Mouse (Mus musculus) heart, adult 11 months (tissue): ENCODE results near the gene Efcab11.
A peak's percentile ranks its signal among the peaks of the same experiment; 100 is the strongest.

Experiments
- DNase-seq: peaks from one replicate; pipeline ENCODE4 v3.0.0; 2022

Gene Efcab11

DNA sequence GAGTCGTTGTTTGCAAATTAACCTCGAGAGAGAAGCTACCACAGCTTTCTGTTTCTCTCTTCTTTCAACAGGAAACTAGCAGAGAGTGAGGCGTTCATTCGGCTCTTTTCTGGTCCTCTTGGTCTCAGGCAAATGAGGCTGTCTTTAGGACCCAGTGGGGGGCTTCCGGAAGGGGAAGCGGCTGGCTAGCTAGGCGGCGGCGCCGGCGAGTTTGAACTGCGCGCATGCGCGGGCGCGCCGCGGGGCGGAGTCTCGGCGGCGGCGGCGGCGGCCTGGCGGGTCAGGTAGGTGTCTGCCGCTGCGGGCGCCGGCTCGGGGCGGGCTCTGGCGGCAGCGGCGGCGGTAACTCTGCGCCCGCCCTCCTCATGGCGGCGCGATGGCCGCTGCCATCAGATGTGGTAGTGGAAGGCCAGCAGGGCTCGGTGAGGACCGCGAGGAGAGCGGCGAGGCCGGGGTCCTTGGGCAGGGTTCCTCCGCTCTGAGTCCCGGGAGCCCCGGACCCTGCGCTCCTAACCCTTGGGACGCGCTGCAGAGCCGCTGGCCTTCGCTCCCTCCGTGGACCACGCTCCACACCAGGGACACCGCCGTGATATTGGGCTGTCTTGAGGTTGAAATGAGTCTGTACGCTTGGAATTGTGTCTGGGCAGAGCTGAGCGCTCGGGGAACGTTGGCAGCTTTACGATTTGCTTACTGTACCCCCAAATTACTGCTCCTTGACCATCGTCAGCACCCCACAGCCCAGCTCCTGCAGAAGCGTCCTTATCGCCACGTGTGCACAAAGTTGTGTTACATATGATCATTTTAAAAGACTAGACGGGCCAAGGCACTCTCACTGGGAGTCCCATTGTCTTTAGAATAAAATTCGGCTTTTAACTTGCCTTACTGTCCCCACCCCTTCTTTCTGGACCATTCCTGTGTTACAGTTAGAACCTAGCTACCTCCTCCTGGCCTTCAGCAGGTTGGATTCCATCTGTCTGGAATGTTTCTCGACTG, at the start of gene Efcab11, which contains the start of gene Tdp1:
Efcab11 (minus strand) TSS at position 171 of the 993 bp plus-strand sequence.
Tdp1 (plus strand) TSS at position 249 of the 993 bp plus-strand sequence.
- peak; percentile 99 for DNase-seq

DNA sequence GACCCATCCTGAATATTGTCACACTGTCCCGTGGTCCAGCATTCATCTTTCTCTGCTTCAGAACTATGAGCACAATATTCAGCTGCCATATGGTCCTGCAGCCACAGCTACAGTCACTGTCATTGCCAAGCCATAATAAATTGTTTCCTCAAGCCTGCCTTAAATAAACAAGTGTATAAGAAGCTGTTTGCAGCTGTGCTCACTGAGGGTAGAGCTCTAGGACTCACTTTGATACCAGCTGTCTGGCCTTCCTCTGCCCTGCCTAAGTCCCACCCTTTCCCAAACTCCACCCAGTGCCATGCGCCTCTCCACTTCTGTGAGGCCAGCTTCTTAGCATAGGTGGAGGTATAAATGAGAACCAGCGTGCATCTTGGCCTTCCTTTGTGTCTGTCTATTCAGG, 49.4 kb upstream of the Efcab11 start:
- no peak for DNase-seq

DNA sequence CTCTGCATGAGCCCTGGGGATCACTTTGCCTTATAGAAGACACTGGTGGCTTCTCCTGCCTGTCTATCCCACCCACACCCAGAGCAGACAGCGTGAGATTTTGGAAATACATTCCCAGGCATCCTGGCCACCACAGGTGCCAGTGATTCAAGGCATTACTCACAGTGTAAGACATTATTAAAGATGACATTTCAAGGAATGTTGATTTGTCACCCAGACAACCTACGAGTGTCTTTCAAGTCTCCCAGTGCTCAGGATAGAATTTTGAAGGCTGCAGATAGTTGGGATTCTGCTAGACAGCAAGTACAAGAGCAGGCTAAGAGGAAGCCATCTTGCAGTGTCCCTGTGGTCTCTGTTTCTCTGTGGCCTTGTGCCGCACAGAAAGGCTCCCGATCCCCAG, 48.0 kb upstream of the Efcab11 start:
- DNase-seq, result no peak

DNA sequence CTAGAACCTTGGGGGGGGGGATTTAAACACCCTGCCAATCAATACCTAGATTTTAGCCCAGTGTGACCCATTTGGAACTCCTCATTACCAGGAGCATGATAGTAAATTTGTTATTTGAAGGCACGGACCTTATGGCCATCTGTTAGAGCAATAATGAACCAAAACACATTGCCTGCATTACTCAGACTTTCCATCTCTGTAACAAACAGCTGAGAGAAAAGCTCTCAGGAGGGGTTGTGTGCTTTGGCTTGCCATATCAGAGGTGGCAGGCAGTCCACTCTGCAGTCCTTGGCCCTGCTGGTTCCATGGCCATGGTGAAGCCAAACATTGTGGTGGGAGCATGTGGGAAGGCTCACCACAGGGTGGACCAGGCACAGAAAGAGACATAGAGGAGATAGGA, 44.9 kb upstream of the Efcab11 start:
- DNase-seq, result no peak

DNA sequence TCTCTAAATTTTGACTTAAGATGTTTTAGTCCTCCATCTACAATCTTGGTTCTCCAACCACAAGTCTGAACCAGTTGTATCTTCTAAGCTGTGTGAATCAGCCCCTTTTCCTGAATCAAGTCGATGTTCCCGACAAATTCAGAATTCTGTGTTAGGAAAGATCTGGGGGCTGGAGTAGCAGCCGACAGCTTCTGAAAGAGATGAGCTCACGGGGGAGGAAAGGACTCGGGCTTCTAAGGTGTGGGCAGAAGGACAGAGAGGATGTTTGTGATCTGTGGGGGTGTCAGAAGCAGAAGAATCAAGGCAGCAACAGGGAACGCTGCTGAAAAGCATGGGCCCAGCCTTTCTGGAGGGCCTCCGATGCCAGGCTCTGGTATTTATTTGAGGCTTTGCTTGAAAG, 44.1 kb upstream of the Efcab11 start:
- no peak for DNase-seq

DNA sequence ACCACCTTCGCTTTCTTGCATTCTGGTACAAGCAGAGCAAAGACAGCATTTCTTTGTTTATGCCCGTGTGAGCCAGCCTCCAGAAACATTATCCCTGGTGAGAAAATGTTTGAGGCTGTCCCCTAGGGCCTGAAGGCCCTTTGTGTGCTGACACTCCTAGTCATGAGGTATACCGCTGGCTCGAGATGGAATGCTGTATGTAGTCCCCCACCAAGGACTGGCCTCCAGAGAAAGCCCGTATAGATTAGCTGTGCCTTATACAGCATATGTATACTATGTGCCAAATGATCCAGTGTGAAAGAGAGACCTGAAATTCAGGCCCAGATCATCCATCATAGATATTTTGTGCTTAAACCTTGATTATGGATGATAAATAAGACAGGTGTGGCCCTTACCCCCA, 39.5 kb upstream of the Efcab11 start:
- no peak for DNase-seq

DNA sequence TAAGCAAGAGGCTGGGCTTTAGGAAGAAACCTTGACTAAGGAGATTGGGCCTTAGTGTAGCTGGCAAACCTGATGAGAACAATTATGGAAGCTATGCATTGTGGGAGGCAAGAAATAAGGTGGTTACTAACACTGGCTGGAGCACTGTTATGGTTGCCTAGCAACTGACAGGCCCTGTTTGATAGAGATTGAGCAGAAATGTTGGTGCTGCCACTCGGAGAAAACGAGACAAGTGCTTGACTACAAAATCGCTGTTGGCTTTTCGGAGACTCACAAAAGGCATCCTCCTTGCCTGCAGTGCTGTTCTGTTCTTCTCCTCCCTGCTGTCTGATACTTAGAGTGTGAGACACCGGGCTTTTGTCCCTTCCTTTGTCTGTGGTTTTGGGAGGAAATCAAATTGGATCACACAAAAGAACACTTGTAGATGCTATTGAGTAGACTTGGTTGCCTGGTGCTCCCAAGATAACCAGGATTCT, 38.9 kb upstream of the Efcab11 start:
- no peak for DNase-seq

DNA sequence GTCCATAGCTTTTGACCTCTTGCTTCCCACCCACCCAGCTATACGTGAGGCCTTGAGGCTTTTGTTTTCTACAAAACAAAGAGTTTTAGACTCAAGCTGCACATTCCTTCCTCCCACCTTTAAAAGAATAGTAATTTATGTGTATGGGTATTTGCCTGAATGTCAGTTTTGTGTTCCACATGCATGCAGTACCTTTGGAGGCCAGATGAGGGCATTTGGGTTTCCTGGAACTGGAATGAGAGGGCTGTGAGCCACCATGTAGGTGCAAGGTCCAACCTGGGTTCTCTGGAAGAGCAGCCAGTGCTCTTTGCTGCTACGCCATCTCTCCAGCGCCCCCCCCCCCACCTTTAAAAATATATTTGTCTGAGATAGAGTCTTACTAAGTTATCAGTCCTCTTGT, 36.8 kb upstream of the Efcab11 start:
- no peak for DNase-seq

DNA sequence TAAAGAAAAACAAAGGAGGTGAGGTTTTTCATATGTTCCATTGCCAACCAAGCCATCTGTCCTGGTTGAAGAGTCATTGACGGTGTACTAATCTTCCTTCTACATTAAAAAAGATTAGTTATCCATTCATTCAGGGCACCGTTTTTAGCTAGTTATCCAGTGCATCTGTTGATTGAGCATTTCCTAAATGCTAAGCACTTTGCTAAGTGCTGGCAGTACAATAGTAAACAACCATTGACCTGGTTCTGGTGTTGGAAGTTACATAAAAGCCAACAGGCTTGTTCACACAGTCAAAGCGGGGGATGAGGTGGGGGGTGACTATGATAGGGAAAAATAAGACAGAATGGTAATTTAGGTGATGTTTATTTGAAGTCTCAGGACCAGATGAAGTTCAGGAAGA, 35.4 kb upstream of the Efcab11 start:
- DNase-seq, result no peak

DNA sequence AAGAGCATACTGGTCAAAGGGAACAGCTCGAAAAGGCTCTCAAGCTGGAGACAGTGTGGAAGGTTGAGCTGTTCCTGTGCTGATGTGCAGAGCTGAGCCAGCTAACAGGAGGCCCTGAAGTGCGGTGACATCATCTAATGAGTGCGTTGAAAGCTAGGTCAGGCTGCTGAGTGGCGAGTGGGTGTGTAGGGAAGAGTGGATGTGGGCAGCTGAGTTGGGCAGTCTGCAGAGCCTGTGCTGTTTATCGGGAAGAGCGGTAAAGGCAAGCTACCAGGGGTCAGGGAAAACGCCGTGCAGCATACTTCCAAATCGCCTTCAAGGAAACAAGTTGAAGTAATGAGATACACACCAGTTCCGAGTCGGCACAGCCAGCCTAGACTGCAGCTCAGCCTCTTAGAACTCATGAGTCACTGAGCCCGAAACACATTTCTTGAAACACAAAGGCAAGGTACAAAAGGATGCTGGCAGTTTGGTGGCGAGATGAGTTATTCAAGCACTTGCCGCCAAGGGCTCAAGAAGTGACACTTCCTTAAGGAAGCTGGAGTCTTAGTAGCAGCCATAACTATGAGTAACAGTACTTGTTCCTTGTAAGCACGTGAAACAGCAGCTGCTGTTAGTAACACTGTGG, 33.7 kb upstream of the Efcab11 start:
- DNase-seq, result no peak

DNA sequence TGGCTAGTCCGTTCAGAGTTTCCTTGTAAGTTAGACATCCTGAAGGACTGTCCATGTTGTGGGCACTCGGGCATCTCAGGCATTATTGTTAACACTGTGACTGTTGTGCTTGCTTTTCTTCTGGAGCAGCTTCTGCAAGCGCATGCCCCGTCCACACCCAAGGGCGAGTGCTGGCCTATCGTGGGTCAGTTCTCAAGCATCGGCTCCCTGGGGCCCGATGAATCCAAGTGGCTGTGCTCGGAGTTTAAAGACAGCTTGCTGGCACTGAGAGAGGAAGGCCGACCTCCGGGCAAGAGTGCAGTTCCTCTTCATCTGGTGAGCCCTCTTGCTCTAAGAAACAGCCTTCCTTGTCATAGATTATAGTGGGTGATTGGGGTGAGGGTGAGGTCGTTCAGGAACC, 27.2 kb upstream of the Efcab11 start:
- DNase-seq, result no peak

DNA sequence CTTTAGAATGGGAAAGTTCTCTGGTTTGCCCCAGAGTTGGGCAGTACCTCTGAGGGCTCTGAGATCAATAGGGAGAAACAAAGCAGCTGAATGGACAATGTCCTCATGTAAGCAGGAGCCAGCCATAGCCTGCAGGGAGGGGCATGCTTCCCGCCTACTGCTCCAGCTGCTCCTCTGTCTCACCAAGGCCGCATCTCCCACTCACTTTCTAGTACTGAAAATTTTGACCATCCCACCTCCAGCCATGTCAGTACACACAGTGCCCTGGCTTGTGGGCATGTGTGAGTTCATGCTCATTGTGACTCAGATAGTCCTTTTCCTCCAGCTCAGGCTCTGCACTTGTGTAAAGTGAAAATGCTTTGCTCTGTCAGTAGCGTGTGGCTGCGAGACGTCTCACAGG, 20.3 kb upstream of the Efcab11 start:
- no peak for DNase-seq

DNA sequence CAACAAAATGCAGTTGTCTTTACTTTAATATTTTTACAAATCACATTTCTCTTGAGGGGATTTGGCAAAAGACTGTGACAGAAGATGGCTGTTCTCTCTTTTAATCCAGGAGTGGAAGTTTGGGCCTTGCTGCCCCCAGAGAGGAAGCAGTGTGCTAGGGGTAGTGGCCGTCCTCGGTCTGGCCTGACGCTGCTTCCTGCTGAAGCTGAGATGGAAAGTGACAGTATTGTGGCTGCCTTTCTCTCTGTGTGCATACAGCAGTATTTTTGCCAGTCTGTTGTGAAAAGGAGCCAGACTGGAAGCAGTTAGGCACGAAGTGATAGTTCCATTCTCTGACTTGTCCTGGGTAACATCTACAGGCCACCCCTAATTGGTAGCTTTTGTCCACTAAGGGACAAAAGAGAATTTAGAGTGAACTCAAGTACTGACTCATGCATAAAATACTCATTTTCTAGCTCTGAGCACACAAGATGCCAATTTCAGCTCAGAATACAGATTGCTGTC, 18.7 kb upstream of the Efcab11 start:
- no peak for DNase-seq

DNA sequence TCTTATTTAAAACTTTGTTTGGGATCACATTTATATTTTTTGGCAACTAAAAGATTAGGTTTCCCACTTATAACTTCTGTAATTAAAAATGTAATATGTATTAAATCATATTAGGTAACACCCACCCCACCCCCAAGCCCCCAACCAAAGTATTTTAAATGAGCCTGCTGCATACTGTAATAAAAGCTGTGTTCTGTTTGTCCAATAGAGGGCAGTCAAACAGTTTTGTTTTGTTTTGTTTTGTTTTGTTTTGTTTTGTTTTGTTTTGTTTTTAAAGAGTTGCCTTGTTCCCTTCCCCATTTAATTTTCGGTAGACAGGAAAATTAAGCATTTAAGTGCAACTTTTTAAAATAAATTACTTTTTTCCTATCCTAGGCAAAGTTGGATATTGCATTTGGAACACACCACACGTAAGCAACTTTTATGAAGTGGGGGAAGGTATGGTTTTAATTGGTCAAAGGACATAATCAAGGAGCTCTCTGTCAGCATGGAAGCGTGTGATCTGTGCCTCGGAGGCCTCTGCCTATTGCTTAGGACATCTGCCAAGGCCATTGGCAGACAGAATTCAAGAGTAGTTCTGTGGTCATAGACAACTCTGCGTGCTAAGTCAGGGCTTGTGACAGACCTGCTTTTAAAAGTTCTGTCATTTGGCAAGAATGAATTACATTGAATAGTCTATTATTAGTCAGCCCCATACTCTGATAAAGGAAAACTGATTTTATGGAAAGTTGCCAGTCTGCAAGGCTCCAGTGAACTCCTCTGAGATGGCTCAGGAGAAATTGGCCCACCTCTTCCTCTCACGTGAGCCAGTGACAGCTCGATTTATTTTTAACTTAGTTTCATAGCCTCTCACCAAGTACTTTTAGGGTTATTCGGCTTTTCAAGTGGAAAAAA, 18.0 kb upstream of the Efcab11 start:
- peak; percentile 94 for DNase-seq

DNA sequence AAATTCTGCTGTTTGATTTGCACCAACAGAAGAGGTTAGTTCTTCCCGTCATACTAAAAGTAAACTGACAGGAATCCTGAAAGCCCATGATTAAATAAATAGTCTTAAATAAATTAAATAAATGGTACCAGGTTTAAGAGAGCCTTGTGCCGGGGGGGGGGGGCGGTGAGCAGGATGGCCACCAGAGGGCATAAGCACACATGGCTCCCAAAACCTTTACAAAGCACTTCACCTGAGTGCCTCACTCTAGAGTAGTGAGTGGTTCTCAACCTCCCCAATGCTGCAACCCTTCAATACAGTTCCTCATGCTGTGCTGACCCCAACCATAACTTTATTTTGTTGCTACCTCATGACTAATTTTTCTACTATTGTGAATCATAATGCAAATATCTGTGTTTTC, 15.8 kb upstream of the Efcab11 start:
- peak; percentile 18 for DNase-seq

DNA sequence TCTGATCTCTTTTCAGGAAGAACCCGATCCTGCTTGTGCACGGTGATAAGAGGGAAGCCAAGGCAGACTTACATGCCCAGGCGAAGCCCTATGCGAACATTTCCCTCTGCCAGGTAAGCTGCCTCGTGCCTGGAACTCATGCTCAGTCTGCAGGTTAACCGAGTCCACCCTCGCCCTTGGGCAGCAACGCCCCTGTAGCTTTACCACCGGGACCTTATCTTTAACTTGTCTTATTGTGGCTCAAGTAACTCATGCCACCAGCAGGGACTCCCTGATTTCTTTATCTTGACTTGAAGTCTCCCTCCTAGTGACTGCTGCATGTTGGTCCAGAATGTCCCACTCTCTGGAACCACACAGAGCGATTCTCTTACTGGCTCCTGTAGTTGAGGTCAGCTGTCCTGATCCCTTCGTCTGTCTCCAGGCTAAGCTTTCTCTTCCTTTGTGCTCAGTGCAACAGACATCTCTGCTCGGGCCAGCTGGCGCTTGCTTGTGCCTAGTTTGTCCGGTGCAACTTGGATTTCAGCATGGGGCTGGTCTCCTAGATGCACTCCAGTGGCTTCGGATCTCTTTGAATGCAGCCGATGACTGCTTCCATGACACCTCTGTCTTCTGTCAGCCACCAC, 14.1 kb upstream of the Efcab11 start:
- DNase-seq, result peak; percentile 70

DNA sequence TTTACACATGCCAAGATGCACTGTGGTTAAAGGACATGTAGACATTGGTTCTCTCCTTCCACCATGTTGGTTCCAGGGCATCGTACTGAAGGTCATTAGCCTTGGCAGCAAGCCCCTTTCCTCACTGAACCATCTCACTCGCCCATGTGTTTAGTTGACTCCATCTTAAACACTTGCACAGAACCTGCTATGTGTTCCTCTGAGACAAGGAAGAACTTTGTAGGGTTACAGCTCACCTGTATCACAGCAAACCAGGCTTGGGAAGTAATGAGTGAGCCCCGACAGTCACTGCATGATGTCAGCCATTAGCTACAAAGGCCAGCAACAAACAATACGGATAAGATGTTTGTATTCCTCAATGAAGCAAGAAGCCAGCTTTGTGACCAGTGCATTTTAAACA, 13.6 kb upstream of the Efcab11 start:
- DNase-seq, result peak; percentile 61

DNA sequence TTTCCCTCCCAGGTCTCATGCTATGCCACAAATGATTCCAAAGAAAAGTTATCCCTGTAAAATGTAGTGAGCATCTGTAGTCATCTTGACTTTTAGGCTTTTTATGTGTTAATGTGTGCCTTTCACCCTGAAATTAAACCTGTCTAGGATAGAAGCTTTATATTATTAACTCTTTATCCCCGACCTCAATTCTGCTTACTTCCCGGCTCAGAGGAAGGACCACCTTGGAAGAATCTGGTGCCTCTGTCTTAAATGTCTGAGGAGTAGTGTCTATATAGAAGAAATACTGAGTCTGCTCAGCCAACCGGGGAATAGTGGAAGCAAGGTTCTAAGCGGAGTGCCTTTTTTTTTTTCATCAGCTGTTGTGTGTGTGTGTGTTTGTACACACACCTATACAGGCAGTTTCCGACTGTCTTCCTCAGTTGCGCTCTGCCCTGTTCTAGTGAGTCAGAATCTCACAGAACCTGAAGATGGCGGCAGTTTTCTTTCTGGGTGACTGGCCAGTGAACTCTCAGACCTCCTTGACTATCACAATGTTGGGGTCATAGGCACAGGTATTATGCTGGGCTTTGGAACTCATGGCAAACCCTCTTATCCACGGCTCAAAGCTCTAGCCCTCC, 1.2 kb upstream of the Efcab11 start:
- peak; percentile 58 for DNase-seq

DNA sequence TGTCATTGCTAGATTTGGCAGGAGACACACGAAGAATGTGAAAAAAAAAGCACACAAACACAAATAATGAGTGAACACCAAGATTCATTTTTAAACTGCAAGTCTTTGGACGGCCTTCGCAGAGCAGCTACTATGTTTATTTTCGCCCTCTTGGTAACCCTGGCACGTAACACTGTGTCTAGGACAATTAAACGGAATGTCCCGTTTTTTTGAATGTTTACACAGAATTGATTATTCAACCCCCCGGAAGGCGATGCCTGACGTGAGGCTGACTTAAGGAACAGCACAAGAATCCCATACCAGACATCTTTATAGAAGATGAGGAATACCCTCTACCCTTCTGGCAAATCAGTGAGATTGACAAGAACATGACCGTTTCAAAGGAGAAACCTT, 530 bp downstream of the Efcab11 start:
- DNase-seq, result peak; percentile 89

DNA sequence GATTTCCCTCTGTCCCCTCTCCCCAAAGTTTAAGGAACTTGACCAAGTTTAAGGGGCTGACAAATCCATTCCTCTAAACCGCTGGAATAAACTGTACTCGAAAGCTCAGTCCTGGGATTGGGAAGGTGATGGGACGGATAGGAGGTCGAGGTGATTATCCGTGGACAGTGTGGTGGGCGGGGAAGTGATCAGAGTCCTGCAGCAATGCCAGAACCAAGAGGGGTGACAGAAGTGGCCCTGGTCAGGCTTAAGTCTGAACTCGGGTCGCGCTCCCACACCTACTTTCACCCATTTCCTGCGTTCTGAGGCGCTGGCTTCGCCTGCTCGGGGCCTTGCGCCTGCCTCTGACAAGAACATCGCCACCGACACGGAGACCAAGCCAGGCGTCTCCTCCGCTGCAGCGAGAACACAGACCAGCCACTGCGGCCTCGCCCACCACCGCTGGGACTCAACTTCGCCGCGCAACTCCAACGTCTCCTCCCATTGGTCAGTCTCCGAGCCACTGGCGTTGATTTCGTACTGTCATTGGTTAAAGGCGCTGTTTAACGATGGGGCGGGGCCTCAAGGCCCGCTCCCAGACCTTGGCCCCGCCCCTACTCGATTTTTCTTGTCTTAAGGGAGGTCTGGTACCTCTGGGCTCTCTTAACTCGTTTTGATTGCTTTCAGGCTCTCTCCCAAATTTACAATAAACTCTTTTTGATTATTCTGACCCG, 1.1 kb downstream of the Efcab11 start:
- DNase-seq, result peak; percentile 99

DNA sequence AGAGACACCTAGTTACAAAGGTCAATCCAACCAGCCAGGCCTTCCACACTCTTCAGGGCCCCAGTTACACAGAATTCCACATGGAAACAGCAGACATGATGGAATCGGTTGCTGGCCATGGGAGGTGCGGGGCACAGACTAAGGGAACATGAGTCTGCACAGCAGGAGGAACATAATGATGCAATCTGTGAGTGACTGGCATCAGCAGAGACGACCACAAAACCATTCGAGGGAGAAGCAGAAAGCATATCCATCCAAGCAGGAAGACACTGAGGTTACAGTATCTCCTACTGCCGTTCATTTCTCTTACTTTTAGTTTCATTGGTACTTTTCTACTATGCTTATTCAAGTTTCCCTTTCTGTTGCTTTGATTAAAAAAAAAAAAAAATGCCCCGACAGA, 9.6 kb downstream of the Efcab11 start:
- peak; percentile 62 for DNase-seq
